Mouse (Mus musculus): ENCODE results near the gene Thrap3. TPM values are rescaled to one million over a fixed set of nuclear protein-coding genes. Genes with fewer than 3 reads are reported as not detected.
"Not testable (repeated sequence)": the region's sequence is repeated elsewhere in the genome, so short reads cannot be mapped to it uniquely, and the experiment has no call there.

The Thrap3 gene
- polyA plus RNA-seq, 1 experiment from 2014 or later, result 210 TPM

DNA sequence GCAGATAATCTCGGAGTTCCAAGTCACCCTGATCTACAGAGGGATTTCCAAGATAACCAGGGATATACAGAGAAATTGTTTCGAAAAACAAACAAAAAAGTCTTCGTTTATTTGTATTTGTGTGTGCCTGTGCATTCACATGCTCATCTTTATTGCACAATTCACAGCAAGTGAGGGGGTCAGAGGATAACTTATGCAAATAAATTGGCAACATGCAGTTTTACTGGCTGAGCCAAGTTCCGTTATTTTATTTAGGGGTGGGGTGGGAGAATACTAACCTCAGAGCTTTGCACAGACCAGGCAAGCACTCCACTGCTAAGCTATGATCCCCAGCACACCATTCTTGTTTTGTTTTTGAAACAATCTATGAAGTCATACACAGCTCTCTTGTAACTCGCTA, 28.8 kb downstream of the Thrap3 start:
- H3K4me2 ChIP-seq (replicated peaks; ENCODE audit: low read depth, low read length), result no peak overlapping the region
- no peaks in the 10 kb centered on the region for H3K27me3 ChIP-seq (ENCODE audit: insufficient read depth, low read length)
- no peak for ATAC-seq (ENCODE audit: low FRiP score, low TSS enrichment)
- H3K9ac ChIP-seq (replicated peaks; ENCODE audit: low read length), result no peak overlapping the region
- WGBS, result 90% methylated on average over 5 of the region's 5 CpGs
- peaks cover 74% of the 10 kb centered on the region for H3K36me3 ChIP-seq (ENCODE audit: insufficient read depth, low read length)
- no peak overlapping the region for H3K4me3 ChIP-seq (ENCODE audit: low read length)
- no peaks in the 10 kb centered on the region for H3K9me3 ChIP-seq (ENCODE audit: low read length)
- H3K27ac ChIP-seq (ENCODE audit: low read length), result no peak overlapping the region
- H3K4me1 ChIP-seq (ENCODE audit: insufficient read depth, low read length), result no peaks in the 10 kb centered on the region

DNA sequence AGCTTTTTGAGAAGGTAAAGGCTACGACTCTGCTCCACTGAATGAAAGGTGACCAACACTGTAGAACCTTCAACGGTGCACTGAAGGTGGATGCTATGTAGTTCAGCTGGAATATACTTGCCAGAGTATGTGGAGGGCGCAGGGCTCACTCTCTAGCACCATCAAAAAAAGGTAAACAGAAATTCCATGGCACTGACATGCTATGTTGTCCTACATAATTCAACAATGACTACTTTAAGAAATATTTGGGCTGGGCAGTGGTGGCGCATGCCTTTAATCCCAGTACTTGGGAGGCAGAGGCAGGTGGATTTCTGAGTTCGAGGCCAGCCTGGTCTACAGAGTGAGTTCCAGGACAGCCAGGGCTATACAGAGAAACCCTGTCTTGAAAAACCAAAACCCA, 31.8 kb downstream of the Thrap3 start:
- not testable (repeated sequence) for H3K4me2 ChIP-seq (replicated peaks; ENCODE audit: low read depth, low read length); ATAC-seq (ENCODE audit: low FRiP score, low TSS enrichment); H3K4me1 ChIP-seq (ENCODE audit: insufficient read depth, low read length); H3K27ac ChIP-seq (ENCODE audit: low read length); H3K27me3 ChIP-seq (ENCODE audit: insufficient read depth, low read length); H3K9me3 ChIP-seq (ENCODE audit: low read length); H3K4me3 ChIP-seq (ENCODE audit: low read length); H3K9ac ChIP-seq (replicated peaks; ENCODE audit: low read length)
- peaks cover 78% of the 10 kb centered on the region for H3K36me3 ChIP-seq (ENCODE audit: insufficient read depth, low read length)
- WGBS, result 94% methylated on average over 5 of the region's 5 CpGs

DNA sequence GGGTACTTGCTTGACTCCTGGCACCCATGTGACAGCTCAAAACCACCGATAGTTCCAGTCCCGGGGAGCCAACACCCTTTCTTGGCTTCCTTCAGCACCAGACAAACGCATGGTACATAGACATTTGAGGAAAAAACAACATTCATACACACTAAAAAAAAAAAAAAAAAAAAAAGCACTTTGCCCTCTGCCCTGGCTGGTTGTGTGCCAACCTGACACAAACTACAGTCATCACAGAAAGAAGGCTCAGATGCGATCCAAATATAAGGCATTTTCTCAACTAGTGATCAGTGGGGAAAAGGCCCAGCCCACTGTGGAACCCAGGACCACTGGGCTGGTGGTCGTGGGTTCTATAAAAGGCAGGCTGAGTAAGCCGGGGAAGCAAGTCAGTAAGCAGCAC, 33.7 kb downstream of the Thrap3 start:
- no peak overlapping the region for H3K4me2 ChIP-seq (replicated peaks; ENCODE audit: low read depth, low read length)
- H3K9me3 ChIP-seq (ENCODE audit: low read length), result no peaks in the 10 kb centered on the region
- H3K27ac ChIP-seq (ENCODE audit: low read length), result no peak overlapping the region
- ATAC-seq (ENCODE audit: low FRiP score, low TSS enrichment), result no peak
- no peak overlapping the region for H3K9ac ChIP-seq (replicated peaks; ENCODE audit: low read length)
- H3K4me1 ChIP-seq (ENCODE audit: insufficient read depth, low read length), result peaks cover under 1% of the 10 kb centered on the region
- 92% methylated on average over 6 of the region's 6 CpGs for WGBS
- peaks cover 66% of the 10 kb centered on the region for H3K36me3 ChIP-seq (ENCODE audit: insufficient read depth, low read length)
- no peaks in the 10 kb centered on the region for H3K27me3 ChIP-seq (ENCODE audit: insufficient read depth, low read length)
- H3K4me3 ChIP-seq (ENCODE audit: low read length), result no peak overlapping the region

DNA sequence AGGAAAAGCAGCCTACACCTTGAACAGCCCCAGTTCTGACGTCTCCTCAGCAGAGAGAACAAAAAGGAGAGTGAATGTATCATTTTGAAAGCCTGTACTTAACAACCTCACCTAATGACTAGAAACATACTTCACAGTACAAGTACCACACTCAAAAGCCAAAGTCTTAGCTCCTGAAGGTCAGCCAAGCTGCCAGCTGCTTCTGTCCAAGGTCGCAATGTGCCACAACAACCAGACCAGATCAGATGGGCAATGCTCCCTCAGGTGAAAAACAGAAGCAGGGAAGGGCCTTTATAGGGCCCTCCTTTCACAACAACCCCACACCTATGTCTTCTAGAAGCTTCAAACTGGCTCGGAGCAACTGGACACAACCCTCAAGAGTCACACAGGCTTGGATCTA, 36.5 kb downstream of the Thrap3 start:
- ATAC-seq (ENCODE audit: low FRiP score, low TSS enrichment), result no peak
- Histone ChIP-seq H3K4me1 (ENCODE audit: insufficient read depth, low read length) (peaks cover 19% of the 10 kb centered on the region), H3K36me3 (ENCODE audit: insufficient read depth, low read length) (peaks cover 50% of the 10 kb centered on the region), H3K27me3 (ENCODE audit: insufficient read depth, low read length) (no peaks in the 10 kb centered on the region), H3K4me3 (ENCODE audit: low read length) (no peak overlapping the region), H3K27ac (ENCODE audit: low read length) (no peak overlapping the region), H3K9me3 (ENCODE audit: low read length) (no peaks in the 10 kb centered on the region), H3K4me2 (replicated peaks; ENCODE audit: low read depth, low read length) (no peak overlapping the region), H3K9ac (replicated peaks; ENCODE audit: low read length) (no peak overlapping the region)
- WGBS, result 82% methylated on average over 3 of the region's 3 CpGs

DNA sequence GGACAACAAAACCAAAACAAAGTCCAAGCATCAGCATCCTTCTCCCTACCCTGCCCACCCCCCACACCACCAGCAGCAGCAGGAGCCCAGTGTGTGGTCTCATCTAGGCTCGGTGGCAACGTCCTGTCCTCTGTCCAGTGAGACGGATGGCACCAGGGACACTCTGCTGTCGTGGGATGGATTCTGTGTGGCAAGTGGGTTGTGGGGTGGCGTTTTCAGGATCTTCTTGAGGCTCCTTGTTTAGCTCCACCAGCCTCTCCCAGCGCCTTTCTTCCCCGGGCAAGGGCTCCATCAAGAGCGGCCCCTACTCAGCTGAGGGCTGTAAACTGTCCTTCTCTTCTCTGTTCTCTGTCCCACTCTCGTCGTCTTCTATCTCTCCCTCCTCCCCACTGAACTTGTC, 37.5 kb downstream of the Thrap3 start:
- Histone ChIP-seq H3K4me1 (ENCODE audit: insufficient read depth, low read length) (peaks cover 19% of the 10 kb centered on the region), H3K36me3 (ENCODE audit: insufficient read depth, low read length) (peaks cover 42% of the 10 kb centered on the region)
- H3K4me2 ChIP-seq (replicated peaks; ENCODE audit: low read depth, low read length); H3K27me3 ChIP-seq (ENCODE audit: insufficient read depth, low read length); H3K9me3 ChIP-seq (ENCODE audit: low read length); H3K9ac ChIP-seq (replicated peaks; ENCODE audit: low read length); H3K4me3 ChIP-seq (ENCODE audit: low read length); ATAC-seq (ENCODE audit: low FRiP score, low TSS enrichment); H3K27ac ChIP-seq (ENCODE audit: low read length): not testable (repeated sequence)
- 71% methylated on average over 8 of the region's 10 CpGs for WGBS

DNA sequence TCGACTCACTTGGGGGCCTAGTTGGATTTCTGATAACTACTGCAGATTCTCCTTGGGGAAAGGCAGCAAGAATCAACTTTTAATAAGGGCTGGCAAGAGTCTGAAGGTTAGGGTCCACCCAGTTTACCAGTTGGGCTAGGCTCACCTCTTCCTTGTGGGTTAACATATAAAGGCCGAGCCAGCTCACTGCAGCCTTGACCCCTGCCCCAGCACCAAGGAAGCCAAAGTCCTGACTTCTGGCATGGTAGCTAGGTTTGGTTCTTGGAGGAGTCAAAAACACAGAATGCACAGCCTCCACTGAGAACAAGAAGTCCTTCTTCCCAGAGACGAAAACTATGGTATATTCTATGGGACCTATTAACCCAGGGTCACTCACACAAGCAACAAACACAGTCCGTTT, 38.9 kb downstream of the Thrap3 start:
- no peak overlapping the region; the same call in 1 of the 2 replicates for H3K9ac ChIP-seq (replicated peaks; ENCODE audit: low read length)
- H3K36me3 ChIP-seq (ENCODE audit: insufficient read depth, low read length), result peaks cover 29% of the 10 kb centered on the region
- H3K4me1 ChIP-seq (ENCODE audit: insufficient read depth, low read length), result peaks cover 23% of the 10 kb centered on the region
- H3K27ac ChIP-seq (ENCODE audit: low read length), result peak overlapping the region; percentile 85
- no peak overlapping the region; the same call in 1 of the 2 replicates for H3K4me3 ChIP-seq (ENCODE audit: low read length)
- no peaks in the 10 kb centered on the region for H3K27me3 ChIP-seq (ENCODE audit: insufficient read depth, low read length)
- H3K4me2 ChIP-seq (replicated peaks; ENCODE audit: low read depth, low read length), result peak overlapping the region; percentile 93
- H3K9me3 ChIP-seq (ENCODE audit: low read length), result no peaks in the 10 kb centered on the region
- ATAC-seq (ENCODE audit: low FRiP score, low TSS enrichment), result no peak
- WGBS, result 52% methylated on average over 4 of the region's 4 CpGs

DNA sequence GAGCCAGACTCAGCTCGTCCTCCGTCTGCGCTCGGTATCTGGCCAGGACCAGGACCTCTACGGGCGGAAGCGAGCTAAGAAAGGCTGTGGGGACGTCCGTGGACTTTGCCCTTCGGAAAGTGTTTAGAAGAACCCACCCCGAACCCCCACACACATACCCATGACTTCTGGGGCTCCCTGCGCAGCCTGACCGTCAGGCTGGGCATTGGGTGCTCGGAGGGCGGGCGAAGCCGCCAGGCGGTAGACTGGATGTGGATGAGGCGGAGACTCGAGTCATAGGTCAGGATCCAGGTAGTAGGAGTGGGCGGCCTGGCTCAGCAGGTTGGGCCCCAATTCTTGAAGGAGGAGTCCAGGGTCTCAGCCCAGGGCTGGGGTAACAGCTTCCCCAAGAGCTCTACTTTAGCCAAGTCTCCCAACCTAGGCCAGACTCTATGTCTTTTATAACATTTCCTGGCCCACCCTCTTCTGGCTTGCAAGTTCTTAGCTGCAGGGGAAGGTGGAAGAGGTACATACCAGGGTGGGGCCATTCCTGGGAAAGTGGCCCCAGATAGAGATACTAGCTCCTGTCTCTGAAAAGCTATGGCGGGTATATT, 39.4 kb downstream of the Thrap3 start, which contains the start of gene Sh3d21:
Gene Sh3d21, minus strand, starts transcription at position 425 of the 593 bp plus-strand sequence.
- H3K4me2 ChIP-seq (replicated peaks; ENCODE audit: low read depth, low read length), result peak within 1 kb of the TSS; percentile 93
- peak within 1 kb of the TSS; percentile 85 for H3K9ac ChIP-seq (replicated peaks; ENCODE audit: low read length)
- peaks cover 23% of the 10 kb centered on the region for H3K4me1 ChIP-seq (ENCODE audit: insufficient read depth, low read length)
- peak within 1 kb of the TSS; percentile 65 for H3K4me3 ChIP-seq (ENCODE audit: low read length)
- H3K36me3 ChIP-seq (ENCODE audit: insufficient read depth, low read length), result peaks cover 24% of the 10 kb centered on the region
- 6% methylated on average over 22 of the region's 22 CpGs for WGBS
- H3K27ac ChIP-seq (ENCODE audit: low read length), result peak within 1 kb of the TSS; percentile 85
- H3K27me3 ChIP-seq (ENCODE audit: insufficient read depth, low read length), result no peaks in the 10 kb centered on the region
- no peaks in the 10 kb centered on the region for H3K9me3 ChIP-seq (ENCODE audit: low read length)
- peak; percentile 68 for ATAC-seq (ENCODE audit: low FRiP score, low TSS enrichment)

DNA sequence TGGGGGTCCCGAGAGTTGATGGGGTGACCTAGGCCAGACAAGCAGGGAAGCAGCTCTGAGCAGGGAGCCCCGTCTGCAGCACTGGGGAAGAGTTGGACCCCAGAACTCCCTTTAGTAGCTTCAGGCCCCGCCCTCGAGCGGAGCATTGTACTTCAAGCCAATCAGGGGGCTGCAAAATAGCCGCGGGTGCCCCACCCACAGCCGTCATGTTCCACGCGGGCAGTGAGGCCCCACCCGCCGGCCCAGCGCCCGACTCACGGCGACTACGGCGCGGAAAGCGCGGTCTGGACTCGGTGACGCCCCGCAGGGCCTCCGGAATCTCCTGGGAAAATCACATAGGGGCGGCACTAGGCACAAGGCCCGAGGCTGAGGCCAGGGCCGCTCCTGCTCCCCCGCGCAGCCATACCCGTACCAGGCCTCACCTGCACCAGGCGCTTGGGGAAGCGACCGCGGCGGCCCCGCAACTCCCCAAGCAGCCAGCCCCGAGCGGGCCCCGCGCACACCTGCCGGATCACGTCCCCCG, 40.0 kb downstream of the Thrap3 start:
- Histone ChIP-seq H3K4me2 (replicated peaks; ENCODE audit: low read depth, low read length) (peak overlapping the region; percentile 93), H3K9ac (replicated peaks; ENCODE audit: low read length) (peak overlapping the region; percentile 85), H3K9me3 (ENCODE audit: low read length) (no peaks in the 10 kb centered on the region), H3K36me3 (ENCODE audit: insufficient read depth, low read length) (peaks cover 19% of the 10 kb centered on the region), H3K4me1 (ENCODE audit: insufficient read depth, low read length) (peaks cover 23% of the 10 kb centered on the region), H3K27me3 (ENCODE audit: insufficient read depth, low read length) (no peaks in the 10 kb centered on the region), H3K27ac (ENCODE audit: low read length) (peak overlapping the region; percentile 85), H3K4me3 (ENCODE audit: low read length) (peak overlapping the region; percentile 65)
- peak; percentile 94 for ATAC-seq (ENCODE audit: low FRiP score, low TSS enrichment)
- WGBS, result 1% methylated on average over 44 of the region's 44 CpGs

DNA sequence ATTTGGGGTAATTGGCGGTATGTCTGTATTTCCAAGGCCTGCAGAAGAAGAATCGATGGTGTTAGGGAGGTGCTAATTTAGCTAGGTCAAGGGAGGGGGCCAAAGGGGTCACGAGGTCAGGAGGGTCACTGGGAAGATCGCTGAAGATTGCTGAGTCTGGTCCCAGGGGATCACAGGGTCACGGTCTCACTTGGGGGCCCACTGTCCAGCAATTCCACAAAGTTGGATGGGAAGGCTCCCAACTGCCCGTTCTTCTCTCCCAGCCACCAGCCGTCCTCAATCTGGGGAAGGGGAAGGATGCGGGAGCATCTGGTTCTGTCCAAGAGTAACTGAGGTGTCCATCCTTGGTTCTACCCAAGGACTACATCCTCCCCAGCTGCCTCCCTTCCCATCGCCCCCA, 40.6 kb downstream of the Thrap3 start:
- Histone ChIP-seq H3K27ac (ENCODE audit: low read length) (no peak overlapping the region), H3K4me3 (ENCODE audit: low read length) (peak overlapping the region; percentile 65), H3K4me1 (ENCODE audit: insufficient read depth, low read length) (peaks cover 23% of the 10 kb centered on the region), H3K9ac (replicated peaks; ENCODE audit: low read length) (peak overlapping the region; percentile 85), H3K9me3 (ENCODE audit: low read length) (no peaks in the 10 kb centered on the region), H3K4me2 (replicated peaks; ENCODE audit: low read depth, low read length) (peak overlapping the region; percentile 93), H3K27me3 (ENCODE audit: insufficient read depth, low read length) (no peaks in the 10 kb centered on the region), H3K36me3 (ENCODE audit: insufficient read depth, low read length) (peaks cover 18% of the 10 kb centered on the region)
- 0 out of 2 replicates have a peak, but pooled peaks have one; percentile 1 for ATAC-seq (ENCODE audit: low FRiP score, low TSS enrichment)
- WGBS, result 44% methylated on average over 9 of the region's 9 CpGs

DNA sequence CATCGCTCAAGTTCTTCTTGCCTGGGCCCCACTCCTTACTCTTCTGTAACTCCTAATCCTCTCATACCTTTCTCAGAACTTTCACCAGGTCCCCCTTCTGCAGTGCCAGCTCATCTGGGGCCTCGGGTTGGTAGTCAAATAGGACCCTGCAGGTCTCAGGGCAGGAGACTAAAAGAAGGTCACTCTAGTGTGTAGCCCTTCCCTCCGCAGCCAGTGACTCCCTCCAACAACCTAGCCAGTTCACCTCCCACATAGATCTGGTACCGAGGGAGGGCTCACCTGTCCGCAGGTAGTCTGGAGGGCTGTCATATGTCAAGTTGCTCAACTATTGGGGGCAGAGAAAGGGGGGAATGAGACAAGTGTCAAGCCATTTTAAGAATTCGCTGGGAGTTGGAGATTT, 41.1 kb downstream of the Thrap3 start:
- Histone ChIP-seq H3K4me3 (ENCODE audit: low read length) (no peak overlapping the region), H3K27me3 (ENCODE audit: insufficient read depth, low read length) (no peaks in the 10 kb centered on the region), H3K4me2 (replicated peaks; ENCODE audit: low read depth, low read length) (peak overlapping the region; percentile 93; the same call in 1 of the 2 replicates), H3K4me1 (ENCODE audit: insufficient read depth, low read length) (peaks cover 26% of the 10 kb centered on the region), H3K9ac (replicated peaks; ENCODE audit: low read length) (no peak overlapping the region), H3K36me3 (ENCODE audit: insufficient read depth, low read length) (peaks cover 12% of the 10 kb centered on the region), H3K27ac (ENCODE audit: low read length) (no peak overlapping the region), H3K9me3 (ENCODE audit: low read length) (no peaks in the 10 kb centered on the region)
- WGBS, result 87% methylated on average over 6 of the region's 6 CpGs
- no peak for ATAC-seq (ENCODE audit: low FRiP score, low TSS enrichment)

Measured in kidney, embryonic 16.5 days (tissue).